Mouse (Mus musculus): ENCODE data around the gene Map3k9. TPM values are rescaled to one million over a fixed set of nuclear protein-coding genes. Genes with fewer than 3 reads are reported as not detected.

Gene Map3k9
- polyA plus RNA-seq, 1 experiment, result 0.20 TPM

- Histone ChIP-seq H3K79me2 (ENCODE audit: control insufficient read depth, insufficient read depth) (no peaks in the 10 kb centered on the region), H3ac (ENCODE audit: control insufficient read depth, insufficient read length) (no peak overlapping the region), H3K36me3 (ENCODE audit: control insufficient read depth, insufficient read depth) (no peaks in the 10 kb centered on the region), H3K4me2 (ENCODE audit: low read depth) (no peak overlapping the region), H3K4me3 (no peak overlapping the region), H3K27me3 (ENCODE audit: control insufficient read depth, insufficient read depth, insufficient read length) (no peaks in the 10 kb centered on the region)
- TF ChIP-seq MYOG (IDR thresholded peaks at IDR 0.05; ENCODE audit: control insufficient read depth in 1 of 3, insufficient read depth in 1 of 3, insufficient read length in 2 of 3, low read depth in 2 of 3), result no peak
- TF ChIP-seq CEBPB (IDR thresholded peaks at IDR 0.05; ENCODE audit: insufficient read depth, poor library complexity, severe bottlenecking), result no peak
- TF ChIP-seq REST (IDR thresholded peaks at IDR 0.05; ENCODE audit: insufficient read depth, insufficient read length), result no peak
- no peak for TF ChIP-seq POLR2AphosphoS2 (IDR thresholded peaks at IDR 0.05; ENCODE audit: insufficient read length, low read depth)
- TF ChIP-seq TCF3 (IDR thresholded peaks at IDR 0.05; ENCODE audit: insufficient read length, low read depth), result no peak
- TF ChIP-seq MAX (IDR thresholded peaks at IDR 0.05; ENCODE audit: low read depth), result no peak
- no peak for TF ChIP-seq E2F4 (IDR thresholded peaks at IDR 0.05; ENCODE audit: insufficient read depth)
- no peak for TF ChIP-seq USF1 (IDR thresholded peaks at IDR 0.05; ENCODE audit: low read depth)
- no peak for TF ChIP-seq TCF12 (IDR thresholded peaks at IDR 0.05; ENCODE audit: insufficient read depth, poor library complexity, severe bottlenecking)
Observed at GRCm38 (mm10) chr12:81796541-81796940, 15.6 kb upstream of the Map3k9 start.

- Histone ChIP-seq H3ac (ENCODE audit: control insufficient read depth, insufficient read length) (no peak overlapping the region), H3K4me2 (ENCODE audit: low read depth) (no peak overlapping the region), H3K36me3 (ENCODE audit: control insufficient read depth, insufficient read depth) (no peaks in the 10 kb centered on the region), H3K27me3 (ENCODE audit: control insufficient read depth, insufficient read depth, insufficient read length) (no peaks in the 10 kb centered on the region), H3K79me2 (ENCODE audit: control insufficient read depth, insufficient read depth) (no peaks in the 10 kb centered on the region), H3K4me3 (no peak overlapping the region)
- no peak for TF ChIP-seq MYOG (IDR thresholded peaks at IDR 0.05; ENCODE audit: control insufficient read depth in 1 of 3, insufficient read depth in 1 of 3, insufficient read length in 2 of 3, low read depth in 2 of 3)
- TF ChIP-seq USF1 (IDR thresholded peaks at IDR 0.05; ENCODE audit: low read depth), result no peak
- no peak for TF ChIP-seq SRF (IDR thresholded peaks at IDR 0.05; ENCODE audit: control insufficient read depth, insufficient read length, low read depth)
- TF ChIP-seq MYOD1 (IDR thresholded peaks at IDR 0.05; ENCODE audit: control insufficient read depth in 1 of 3, insufficient read length in 2 of 3, low read depth in 2 of 3), result peak in 1 of 3 experiments; percentile 10
- no peak for TF ChIP-seq TCF3 (IDR thresholded peaks at IDR 0.05; ENCODE audit: insufficient read length, low read depth)
- no peak for TF ChIP-seq POLR2A (IDR thresholded peaks at IDR 0.05; ENCODE audit: insufficient read length, low read depth)
- TF ChIP-seq CEBPB (IDR thresholded peaks at IDR 0.05; ENCODE audit: insufficient read depth, poor library complexity, severe bottlenecking), result no peak
- no peak for TF ChIP-seq MAX (IDR thresholded peaks at IDR 0.05; ENCODE audit: low read depth)
Observed at GRCm38 (mm10) chr12:81792511-81793218, 11.7 kb upstream of the Map3k9 start.

- TF ChIP-seq POLR2A (IDR thresholded peaks at IDR 0.05; ENCODE audit: insufficient read length, low read depth) (no peak), TCF12 (IDR thresholded peaks at IDR 0.05; ENCODE audit: insufficient read depth, poor library complexity, severe bottlenecking) (no peak), MYOG (IDR thresholded peaks at IDR 0.05; ENCODE audit: control insufficient read depth in 1 of 3, insufficient read depth in 1 of 3, insufficient read length in 2 of 3, low read depth in 2 of 3) (no peak), POLR2AphosphoS2 (IDR thresholded peaks at IDR 0.05; ENCODE audit: insufficient read length, low read depth) (no peak), E2F4 (IDR thresholded peaks at IDR 0.05; ENCODE audit: insufficient read depth) (no peak), USF1 (IDR thresholded peaks at IDR 0.05; ENCODE audit: low read depth) (no peak), CEBPB (IDR thresholded peaks at IDR 0.05; ENCODE audit: insufficient read depth, poor library complexity, severe bottlenecking) (no peak)
- H3K4me3 ChIP-seq, result peak overlapping the region; percentile 13
- peak overlapping the region; percentile 90 for H3K4me2 ChIP-seq (ENCODE audit: low read depth)
- peaks cover 11% of the 10 kb centered on the region for H3K27me3 ChIP-seq (ENCODE audit: control insufficient read depth, insufficient read depth, insufficient read length)
- H3K36me3 ChIP-seq (ENCODE audit: control insufficient read depth, insufficient read depth), result no peaks in the 10 kb centered on the region
- H3K79me2 ChIP-seq (ENCODE audit: control insufficient read depth, insufficient read depth), result no peaks in the 10 kb centered on the region
- no peak overlapping the region for H3ac ChIP-seq (ENCODE audit: control insufficient read depth, insufficient read length)
Observed at GRCm38 (mm10) chr12:81789499-81789898, 8.5 kb upstream of the Map3k9 start.

GRCm38 (mm10) chr12:81788672-81789084, 7.7 kb upstream of the Map3k9 start:
- peaks cover 16% of the 10 kb centered on the region for H3K27me3 ChIP-seq (ENCODE audit: control insufficient read depth, insufficient read depth, insufficient read length)
- H3K4me3 ChIP-seq, result peak overlapping the region; percentile 13
- no peaks in the 10 kb centered on the region for H3K79me2 ChIP-seq (ENCODE audit: control insufficient read depth, insufficient read depth)
- H3ac ChIP-seq (ENCODE audit: control insufficient read depth, insufficient read length), result no peak overlapping the region
- peak overlapping the region; percentile 90 for H3K4me2 ChIP-seq (ENCODE audit: low read depth)
- TF ChIP-seq MAX (IDR thresholded peaks at IDR 0.05; ENCODE audit: low read depth), result no peak
- TF ChIP-seq MYOG (IDR thresholded peaks at IDR 0.05; ENCODE audit: control insufficient read depth in 1 of 3, insufficient read depth in 1 of 3, insufficient read length in 2 of 3, low read depth in 2 of 3), result peak in 2 of 3 experiments; percentile 9 to 77
- TF ChIP-seq MYOD1 (IDR thresholded peaks at IDR 0.05; ENCODE audit: control insufficient read depth in 1 of 3, insufficient read length in 2 of 3, low read depth in 2 of 3), result peak; percentile 10 to 74 (median 19)
- H3K36me3 ChIP-seq (ENCODE audit: control insufficient read depth, insufficient read depth), result no peaks in the 10 kb centered on the region

- Histone ChIP-seq H3ac (ENCODE audit: control insufficient read depth, insufficient read length) (no peak overlapping the region), H3K27me3 (ENCODE audit: control insufficient read depth, insufficient read depth, insufficient read length) (peaks cover 23% of the 10 kb centered on the region), H3K36me3 (ENCODE audit: control insufficient read depth, insufficient read depth) (no peaks in the 10 kb centered on the region), H3K79me2 (ENCODE audit: control insufficient read depth, insufficient read depth) (no peaks in the 10 kb centered on the region), H3K4me3 (no peak overlapping the region), H3K4me2 (ENCODE audit: low read depth) (no peak overlapping the region)
- TF ChIP-seq SRF (IDR thresholded peaks at IDR 0.05; ENCODE audit: control insufficient read depth, insufficient read length, low read depth), result no peak
- no peak for TF ChIP-seq POLR2AphosphoS2 (IDR thresholded peaks at IDR 0.05; ENCODE audit: insufficient read length, low read depth)
- no peak for TF ChIP-seq TCF3 (IDR thresholded peaks at IDR 0.05; ENCODE audit: insufficient read length, low read depth)
- TF ChIP-seq MYOD1 (IDR thresholded peaks at IDR 0.05; ENCODE audit: control insufficient read depth in 1 of 3, insufficient read length in 2 of 3, low read depth in 2 of 3), result no peak
- no peak for TF ChIP-seq REST (IDR thresholded peaks at IDR 0.05; ENCODE audit: insufficient read depth, insufficient read length)
- TF ChIP-seq CEBPB (IDR thresholded peaks at IDR 0.05; ENCODE audit: insufficient read depth, poor library complexity, severe bottlenecking), result no peak
- no peak for TF ChIP-seq MYOG (IDR thresholded peaks at IDR 0.05; ENCODE audit: control insufficient read depth in 1 of 3, insufficient read depth in 1 of 3, insufficient read length in 2 of 3, low read depth in 2 of 3)
- TF ChIP-seq E2F4 (IDR thresholded peaks at IDR 0.05; ENCODE audit: insufficient read depth), result no peak
- no peak for TF ChIP-seq POLR2A (IDR thresholded peaks at IDR 0.05; ENCODE audit: insufficient read length, low read depth)
- TF ChIP-seq TCF12 (IDR thresholded peaks at IDR 0.05; ENCODE audit: insufficient read depth, poor library complexity, severe bottlenecking), result no peak
- TF ChIP-seq USF1 (IDR thresholded peaks at IDR 0.05; ENCODE audit: low read depth), result no peak
- no peak for TF ChIP-seq MAX (IDR thresholded peaks at IDR 0.05; ENCODE audit: low read depth)
Observed at GRCm38 (mm10) chr12:81787262-81787661, 6.3 kb upstream of the Map3k9 start.
